Mouse (Mus musculus) forebrain, embryonic 11.5 days (tissue): ENCODE measurements around the gene Zfp14. TPM values are rescaled to one million over a fixed set of nuclear protein-coding genes. Genes with fewer than 3 reads are reported as not detected.

Source experiments
- ATAC-seq: fragments of 200-750 bp; cut with Nextera tagmentation; replicated peaks from 2 replicates; pipeline ENCODE4 v1.8.0; 2017; ENCODE audit warnings: moderate TSS enrichment; ENCODE audit not compliant: low FRiP score
- DNase-seq: peaks from one replicate; pipeline ENCODE4 v3.0.0-alpha.2; 2017; ENCODE audit warnings: low spot score
- H3K27ac ChIP-seq: fragments of 300-500 bp; sonication (generic); 2 replicates; pipeline ENCODE4 v1.5.1; 2014; ENCODE audit warnings: low read depth, low read length
- H3K27me3 ChIP-seq: fragments of 300-500 bp; sonication (generic); 2 replicates; pipeline ENCODE4 v1.6.1; 2014; ENCODE audit warnings: mild to moderate bottlenecking, low read length, mixed read lengths; ENCODE audit not compliant: control insufficient read depth, insufficient read depth
- H3K36me3 ChIP-seq: fragments of 300-500 bp; sonication (generic); 2 replicates; pipeline ENCODE4 v1.6.1; 2014; ENCODE audit warnings: mild to moderate bottlenecking, low read length, moderate library complexity, mixed read lengths; ENCODE audit not compliant: control insufficient read depth, insufficient read depth
- H3K4me1 ChIP-seq: fragments of 300-500 bp; sonication (generic); replicated peaks from 2 replicates; pipeline ENCODE4 v1.6.1; 2014; ENCODE audit warnings: low read length, mixed read lengths; ENCODE audit not compliant: control insufficient read depth, insufficient read depth
- H3K4me2 ChIP-seq: fragments of 300-500 bp; sonication (generic); 2 replicates; pipeline ENCODE4 v1.6.1; 2014; ENCODE audit warnings: low read depth, mild to moderate bottlenecking, low read length, moderate library complexity, mixed read lengths; ENCODE audit not compliant: severe bottlenecking
- H3K4me3 ChIP-seq: fragments of 300-500 bp; sonication (generic); 2 replicates; pipeline ENCODE4 v1.5.1; 2014; ENCODE audit warnings: low read depth, low read length
- H3K9ac ChIP-seq: fragments of 300-500 bp; sonication (generic); 2 replicates; pipeline ENCODE4 v1.6.1; 2014; ENCODE audit warnings: low read length
- H3K9me3 ChIP-seq: fragments of 300-500 bp; sonication (generic); 2 replicates; pipeline ENCODE4 v1.6.1; 2016; ENCODE audit warnings: low read length, mixed read lengths; ENCODE audit not compliant: control insufficient read depth
- WGBS: fragments of 180-500 bp; shearing (Covaris S2); extraction: QIAGEN DNeasy Blood & Tissue Kit; methylation state at CpG from one replicate; pipeline ENCODE4 v1.1.7; 2014; 5-methylcytosine and 5-hydroxymethylcytosine counted together
- polyA plus RNA-seq: library from polyadenylated mRNA; unstranded; fragments of >200 nt; fragmentation: Nextera tagmentation; extraction: Ambion mirVana; gene quantifications from 2 replicates; pipeline ENCODE4 v1.2.1, GENCODE M21; 2014

Zfp14 gene
- polyA plus RNA-seq, 1 experiment from 2014 or later, result 6.2 TPM

DNA sequence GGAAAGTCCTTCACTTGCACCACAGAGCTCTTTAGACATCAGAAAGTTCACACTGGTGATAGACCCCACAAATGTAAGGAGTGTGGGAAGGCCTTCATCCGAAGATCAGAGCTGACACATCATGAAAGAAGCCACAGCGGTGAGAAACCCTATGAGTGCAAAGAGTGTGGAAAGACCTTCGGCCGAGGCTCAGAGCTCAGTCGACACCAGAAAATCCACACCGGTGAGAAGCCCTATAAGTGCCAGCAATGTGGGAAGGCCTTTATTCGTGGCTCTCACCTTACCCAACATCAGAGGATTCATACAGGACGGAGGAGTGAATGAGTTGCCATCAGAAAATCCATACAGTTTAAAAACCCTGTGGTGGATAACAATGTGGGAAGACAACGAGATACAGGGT lies 27.9 kb downstream of the Zfp14 start:
- Histone ChIP-seq H3K9me3 (no peaks in the 10 kb centered on the region), H3K9ac (no peak overlapping the region), H3K27me3 (no peaks in the 10 kb centered on the region), H3K4me3 (no peak overlapping the region), H3K36me3 (peaks cover 19% of the 10 kb centered on the region), H3K4me2 (no peak overlapping the region), H3K27ac (no peak overlapping the region), H3K4me1 (no peaks in the 10 kb centered on the region)
- no peak for DNase-seq
- ATAC-seq, result no peak
- WGBS, result 93% methylated on average over 9 of the region's 9 CpGs

GRCm38 (mm10) chr7:30019543-30019942 lies 31.6 kb downstream of the Zfp14 start:
- no peak for DNase-seq
- Histone ChIP-seq H3K4me3 (no peak overlapping the region), H3K4me2 (no peak overlapping the region), H3K9me3 (no peaks in the 10 kb centered on the region), H3K4me1 (no peaks in the 10 kb centered on the region), H3K27me3 (no peaks in the 10 kb centered on the region), H3K36me3 (peaks cover 22% of the 10 kb centered on the region), H3K9ac (no peak overlapping the region), H3K27ac (no peak overlapping the region)
- ATAC-seq, result no peak
- 90% methylated on average over 2 of the region's 2 CpGs for WGBS

GRCm38 (mm10) chr7:30017226-30017625 lies 34.0 kb downstream of the Zfp14 start:
- H3K4me2 ChIP-seq, result no peak overlapping the region
- ATAC-seq (no peak), DNase-seq (no peak)
- no peaks in the 10 kb centered on the region for H3K9me3 ChIP-seq
- no peaks in the 10 kb centered on the region for H3K27me3 ChIP-seq
- no peak overlapping the region for H3K9ac ChIP-seq
- no peaks in the 10 kb centered on the region for H3K4me1 ChIP-seq
- no peak overlapping the region for H3K4me3 ChIP-seq
- no peak overlapping the region for H3K27ac ChIP-seq
- 89% methylated on average over 6 of the region's 6 CpGs for WGBS
- peaks cover 8% of the 10 kb centered on the region; the same call in 1 of the 2 replicates for H3K36me3 ChIP-seq

DNA sequence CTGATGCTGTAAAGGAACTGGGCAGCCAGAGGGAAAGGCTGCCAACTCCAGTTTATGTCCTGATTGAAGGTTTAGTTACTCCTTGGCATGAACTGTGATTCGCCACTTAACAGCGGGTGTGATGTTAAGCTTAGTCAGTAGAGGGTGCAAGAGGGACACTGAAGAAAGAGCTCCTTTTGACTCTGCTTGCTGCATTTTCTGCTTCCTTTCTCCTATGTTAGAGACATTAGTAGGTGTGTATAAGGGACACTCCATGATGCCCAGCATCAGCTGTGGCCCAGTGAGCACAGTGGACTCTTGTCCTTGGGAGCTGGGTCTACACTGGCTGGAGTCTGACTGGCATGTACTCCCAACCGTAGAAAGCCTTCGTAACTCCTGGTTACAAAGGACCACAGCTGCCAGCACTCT lies 38.2 kb downstream of the Zfp14 start:
- Histone ChIP-seq H3K4me3 (no peak overlapping the region), H3K36me3 (peaks cover 4% of the 10 kb centered on the region; the same call in 1 of the 2 replicates), H3K4me2 (no peak overlapping the region), H3K9ac (no peak overlapping the region), H3K27me3 (no peaks in the 10 kb centered on the region), H3K27ac (no peak overlapping the region), H3K4me1 (no peaks in the 10 kb centered on the region), H3K9me3 (no peaks in the 10 kb centered on the region)
- peak; percentile 42; the same call in 1 of the 2 replicates for ATAC-seq
- no peak for DNase-seq
- 84% methylated on average over 4 of the region's 4 CpGs for WGBS

DNA sequence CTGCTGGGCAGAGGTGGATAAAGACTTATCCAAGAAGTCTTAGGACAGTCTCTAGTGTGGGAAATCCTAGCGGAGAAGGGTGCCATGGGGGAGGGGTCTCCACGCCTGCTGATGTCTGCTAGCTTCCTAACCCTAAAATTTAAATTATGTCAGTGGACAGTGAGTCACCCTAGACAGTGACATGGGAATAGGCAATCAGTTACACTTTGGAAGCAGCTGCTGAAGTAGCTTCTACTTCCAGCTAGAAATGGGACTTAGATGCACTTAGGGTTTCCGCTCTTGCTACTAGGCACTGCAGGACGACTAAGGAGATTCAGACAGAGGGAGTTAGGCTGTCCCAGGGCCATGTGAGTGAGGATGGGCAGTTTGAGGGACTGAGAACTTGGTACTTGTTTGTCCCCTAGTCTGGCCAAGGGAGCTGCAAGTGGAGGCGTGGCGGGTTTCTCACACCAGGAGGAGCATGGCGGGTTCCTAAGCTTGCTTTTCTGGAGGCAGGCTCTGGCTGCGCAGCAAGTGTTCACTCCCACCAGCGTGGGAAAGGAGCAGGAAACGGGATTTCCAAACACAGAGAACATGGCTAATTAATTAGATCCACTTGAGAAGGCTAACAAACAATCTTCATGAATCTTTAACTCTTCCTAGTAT lies 40.5 kb downstream of the Zfp14 start:
- ATAC-seq (no peak), DNase-seq (peak; percentile 38)
- WGBS, result 87% methylated on average over 10 of the region's 10 CpGs
- no peak overlapping the region for H3K9ac ChIP-seq
- H3K4me1 ChIP-seq, result no peaks in the 10 kb centered on the region
- no peaks in the 10 kb centered on the region; the same call in 1 of the 2 replicates for H3K36me3 ChIP-seq
- H3K4me2 ChIP-seq, result no peak overlapping the region
- no peaks in the 10 kb centered on the region for H3K27me3 ChIP-seq
- H3K4me3 ChIP-seq, result no peak overlapping the region
- no peaks in the 10 kb centered on the region for H3K9me3 ChIP-seq
- no peak overlapping the region for H3K27ac ChIP-seq

- Histone ChIP-seq H3K4me2 (no peak overlapping the region), H3K27me3 (no peaks in the 10 kb centered on the region), H3K9me3 (no peaks in the 10 kb centered on the region), H3K9ac (no peak overlapping the region), H3K27ac (no peak overlapping the region), H3K36me3 (no peaks in the 10 kb centered on the region; the same call in 1 of the 2 replicates), H3K4me1 (no peaks in the 10 kb centered on the region), H3K4me3 (no peak overlapping the region)
- peak; percentile 58 for DNase-seq
- ATAC-seq, result no peak
- 86% methylated on average over 21 of the region's 21 CpGs for WGBS
These were observed 41.7 kb downstream of the Zfp14 start for GRCm38 (mm10) chr7:30009321-30010085.

- ATAC-seq (no peak), DNase-seq (peak; percentile 22)
- Histone ChIP-seq H3K4me3 (no peak overlapping the region), H3K9ac (no peak overlapping the region; the same call in 1 of the 2 replicates), H3K9me3 (no peaks in the 10 kb centered on the region), H3K36me3 (no peaks in the 10 kb centered on the region; the same call in 1 of the 2 replicates), H3K4me2 (no peak overlapping the region), H3K4me1 (no peaks in the 10 kb centered on the region), H3K27me3 (no peaks in the 10 kb centered on the region), H3K27ac (no peak overlapping the region)
- WGBS, result 86% methylated on average over 6 of the region's 6 CpGs
These were observed 43.0 kb downstream of the Zfp14 start for GRCm38 (mm10) chr7:30008020-30008690.

DNA sequence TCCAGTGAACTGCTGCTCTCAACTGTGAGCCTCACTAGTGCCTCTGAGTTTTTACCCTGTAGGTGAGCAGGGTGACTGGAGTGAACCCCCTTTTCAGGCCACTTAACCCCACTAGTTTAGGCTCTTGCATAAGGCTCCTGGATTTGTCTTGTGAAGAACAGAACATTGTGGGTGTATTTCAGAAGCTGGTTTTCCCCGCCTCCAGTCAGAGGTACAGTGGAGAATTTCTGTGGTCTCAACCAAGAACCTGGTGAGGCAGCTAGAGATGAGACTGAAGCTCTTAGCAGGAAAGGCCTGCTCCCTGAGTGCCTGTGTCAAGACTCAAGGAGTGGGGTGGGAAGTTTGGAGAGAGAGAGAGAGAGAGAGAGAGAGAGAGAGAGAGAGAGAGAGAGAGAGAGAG lies 43.6 kb downstream of the Zfp14 start:
- H3K27ac ChIP-seq, result no peak overlapping the region
- H3K4me3 ChIP-seq, result no peak overlapping the region
- no peak for ATAC-seq
- no peaks in the 10 kb centered on the region for H3K4me1 ChIP-seq
- no peak overlapping the region for H3K4me2 ChIP-seq
- DNase-seq, result peak; percentile 30
- H3K36me3 ChIP-seq, result no peaks in the 10 kb centered on the region; the same call in 1 of the 2 replicates
- 95% methylated on average over 1 of the region's 1 CpGs for WGBS
- H3K27me3 ChIP-seq, result no peaks in the 10 kb centered on the region
- H3K9ac ChIP-seq, result no peak overlapping the region
- H3K9me3 ChIP-seq, result no peaks in the 10 kb centered on the region
